Mouse (Mus musculus): ENCODE measurements around the gene Amigo3.

DNA sequence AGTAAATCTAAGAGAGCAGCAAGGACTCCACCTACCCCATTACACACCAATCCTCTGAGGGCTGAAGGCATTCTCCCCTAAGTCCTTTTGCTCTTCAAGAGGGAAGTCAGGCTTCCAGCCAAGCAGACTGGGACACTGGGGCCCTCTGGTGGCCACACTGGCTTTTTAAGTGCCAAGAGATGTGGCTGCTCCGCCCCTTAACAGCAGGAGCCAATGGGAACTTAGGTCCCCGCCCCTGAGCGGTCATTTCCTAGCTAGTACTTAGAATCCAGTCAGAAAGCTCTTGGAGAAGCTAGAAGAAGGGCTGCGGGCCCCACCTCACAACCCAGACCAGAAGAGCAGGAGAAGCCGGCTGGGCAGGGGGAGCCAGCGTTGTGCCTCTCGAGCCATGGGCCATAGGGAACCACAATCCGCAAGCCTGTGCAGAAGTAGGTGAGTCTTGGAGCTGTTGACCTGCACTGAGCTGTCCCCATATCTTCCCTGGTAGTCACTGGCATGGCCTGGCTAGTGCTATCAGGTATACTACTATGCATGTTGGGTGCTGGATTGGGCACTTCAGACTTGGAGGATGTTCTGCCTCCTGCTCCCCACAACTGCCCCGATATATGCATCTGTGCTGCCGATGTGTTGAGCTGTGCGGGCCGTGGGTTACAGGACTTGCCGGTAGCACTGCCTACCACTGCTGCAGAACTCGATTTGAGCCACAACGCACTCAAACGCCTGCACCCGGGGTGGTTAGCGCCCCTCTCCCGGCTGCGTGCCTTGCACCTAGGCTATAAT lies at the start of gene Amigo3:
- TF ChIP-seq GATA1 (IDR thresholded peaks at IDR 0.05; ENCODE audit: borderline replicate concordance, low read length) (no peak), FLI1 (IDR thresholded peaks at IDR 0.05; ENCODE audit: low read length) (no peak)

Measured in megakaryocyte, embryonic 14.5 days (primary cell).